Mouse (Mus musculus) forebrain, postnatal 0 days (tissue): Measurements from ENCODE around the gene Cfap161. TPM values are rescaled to one million over a fixed set of nuclear protein-coding genes. Genes with fewer than 3 reads are reported as not detected.

Experiments
- ATAC-seq: fragments of 200-750 bp; cut with Nextera tagmentation; 2 replicates; pipeline ENCODE4 v1.8.0; 2017; ENCODE audit warnings: mild to moderate bottlenecking, moderate library complexity
- DNase-seq: peaks from one replicate; pipeline ENCODE4 v3.0.0-alpha.2; 2015
- H3K27ac ChIP-seq: fragments of 300-500 bp; sonication (generic); 2 replicates; pipeline ENCODE4 v1.5.1; 2014; ENCODE audit warnings: low read depth, mild to moderate bottlenecking, antibody characterized with exemption, low read length, moderate library complexity, mixed read lengths
- H3K27me3 ChIP-seq: fragments of 300-500 bp; sonication (generic); 2 replicates; pipeline ENCODE4 v1.6.1; 2014; ENCODE audit warnings: mild to moderate bottlenecking, low read length, mixed read lengths; ENCODE audit not compliant: insufficient read depth
- H3K36me3 ChIP-seq: fragments of 300-500 bp; sonication (generic); 2 replicates; pipeline ENCODE4 v1.6.1; 2014; ENCODE audit warnings: mild to moderate bottlenecking, moderate library complexity; ENCODE audit not compliant: insufficient read depth
- H3K4me1 ChIP-seq: fragments of 300-500 bp; sonication (generic); 2 replicates; pipeline ENCODE4 v1.6.1; 2014; ENCODE audit warnings: antibody characterized with exemption; ENCODE audit not compliant: insufficient read depth
- H3K4me2 ChIP-seq: fragments of 300-500 bp; sonication (generic); 2 replicates; pipeline ENCODE4 v1.6.1; 2014; ENCODE audit warnings: low read depth, mild to moderate bottlenecking, moderate library complexity
- H3K4me3 ChIP-seq: fragments of 300-500 bp; sonication (generic); 2 replicates; pipeline ENCODE4 v1.5.1; 2014; ENCODE audit warnings: low read depth, low read length, mixed read lengths
- H3K9ac ChIP-seq: fragments of 300-500 bp; sonication (generic); 2 replicates; pipeline ENCODE4 v1.6.1; 2014; ENCODE audit warnings: mild to moderate bottlenecking
- H3K9me3 ChIP-seq: fragments of 300-500 bp; sonication (generic); 2 replicates; pipeline ENCODE4 v1.6.1; 2016; ENCODE audit warnings: low read length
- CTCF ChIP-seq: sonication (generic); IDR thresholded peaks from 2 replicates; pipeline ENCODE4 v1.5.1; 2016; ENCODE audit warnings: antibody characterized with exemption, control low read depth, low read depth
- WGBS: fragments of 180-500 bp; shearing (Covaris S2); extraction: QIAGEN DNeasy Blood & Tissue Kit; methylation state at CpG from one replicate; pipeline ENCODE4 v1.1.7; 2014; 5-methylcytosine and 5-hydroxymethylcytosine counted together
- polyA plus RNA-seq: library from polyadenylated mRNA; unstranded; fragments of >200 nt; fragmentation: Nextera tagmentation; extraction: Ambion mirVana; gene quantifications from 2 replicates; pipeline ENCODE4 v1.2.1, GENCODE M21; 2015
- total RNA-seq: library from RNA; depleted of rRNA; stranded (reverse); fragments of >200 nt; gene quantifications from 2 replicates; pipeline ENCODE4 v1.2.3, GENCODE M21; 2014

Cfap161 gene
- total and polyA plus RNA-seq, 2 experiments from 2014 or later = 2.7 to 3.9 TPM

DNA sequence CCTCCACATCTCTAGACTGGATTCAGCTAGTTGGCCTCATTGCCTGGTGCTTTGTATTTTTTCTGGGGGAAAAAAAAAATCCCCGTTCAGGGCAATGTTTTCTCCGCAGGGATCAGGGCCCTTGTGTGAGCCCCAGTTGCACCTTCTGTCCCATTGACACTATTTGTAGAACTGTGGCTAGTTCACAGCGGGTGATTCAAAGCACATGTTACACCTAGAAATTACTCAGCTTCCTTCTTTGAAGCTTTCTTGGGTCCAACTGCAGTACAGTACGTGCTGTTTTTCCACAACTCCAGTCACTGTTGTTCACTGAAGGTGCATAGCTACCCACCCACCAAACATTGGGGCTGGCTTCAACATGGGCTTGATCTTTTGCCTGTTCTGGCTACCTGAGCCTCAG is 9.1 kb upstream of the Cfap161 start:
- H3K4me2 ChIP-seq = no peak overlapping the region
- H3K4me1 ChIP-seq = no peaks in the 10 kb centered on the region
- no peaks in the 10 kb centered on the region for H3K36me3 ChIP-seq
- H3K9me3 ChIP-seq = no peaks in the 10 kb centered on the region
- no peak overlapping the region for H3K4me3 ChIP-seq
- H3K9ac ChIP-seq = no peak overlapping the region
- ATAC-seq (no peak), DNase-seq (no peak)
- no peaks in the 10 kb centered on the region for H3K27me3 ChIP-seq
- 82% methylated on average over 4 of the region's 4 CpGs for WGBS
- H3K27ac ChIP-seq = no peak overlapping the region
- TF ChIP-seq CTCF = no peak

GRCm38 (mm10) chr7:83802509-83802908 is 7.8 kb upstream of the Cfap161 start:
- ATAC-seq = peak; percentile 77

DNA sequence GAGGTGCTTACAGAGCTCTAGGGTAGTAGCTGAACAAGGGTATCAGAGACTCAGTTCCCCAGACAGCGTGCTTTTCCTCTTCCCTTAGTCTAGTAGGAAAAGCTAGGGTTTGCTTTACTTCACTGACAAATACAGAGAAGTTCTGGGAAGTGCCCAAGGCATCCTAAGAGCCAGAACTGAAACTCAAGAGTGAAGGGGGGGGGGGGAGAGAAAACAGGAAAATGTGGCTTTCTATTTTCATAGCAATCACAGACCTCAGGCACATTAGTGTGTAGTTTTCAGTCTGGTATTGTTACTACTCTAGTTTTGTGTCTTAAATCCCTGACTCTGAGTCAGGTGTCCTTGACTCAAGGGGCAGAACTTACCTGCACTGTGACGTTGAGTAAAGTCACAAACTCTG is 7.3 kb upstream of the Cfap161 start:
- H3K9ac ChIP-seq = no peak overlapping the region
- H3K4me3 ChIP-seq = no peak overlapping the region
- H3K27ac ChIP-seq = no peak overlapping the region
- ATAC-seq = no peak
- 84% methylated on average over 2 of the region's 2 CpGs for WGBS
- TF ChIP-seq CTCF = no peak
- H3K4me2 ChIP-seq = no peak overlapping the region
- H3K27me3 ChIP-seq = no peaks in the 10 kb centered on the region
- H3K9me3 ChIP-seq = no peaks in the 10 kb centered on the region
- DNase-seq = no peak
- no peaks in the 10 kb centered on the region for H3K4me1 ChIP-seq
- H3K36me3 ChIP-seq = no peaks in the 10 kb centered on the region

More at GRCm38 (mm10) chr7:83802509-83802908, 7.8 kb upstream of the Cfap161 start:
- Histone ChIP-seq H3K27ac (no peak overlapping the region), H3K9me3 (no peaks in the 10 kb centered on the region), H3K4me2 (no peak overlapping the region), H3K9ac (no peak overlapping the region), H3K27me3 (no peaks in the 10 kb centered on the region), H3K4me1 (no peaks in the 10 kb centered on the region), H3K4me3 (no peak overlapping the region), H3K36me3 (no peaks in the 10 kb centered on the region)
- peak; percentile 66 for DNase-seq
- WGBS = 62% methylated on average over 7 of the region's 7 CpGs
- TF ChIP-seq CTCF = peak; percentile 84

GRCm38 (mm10) chr7:83801483-83801875 is 6.8 kb upstream of the Cfap161 start:
- no peak overlapping the region for H3K27ac ChIP-seq
- H3K4me3 ChIP-seq = no peak overlapping the region
- no peaks in the 10 kb centered on the region for H3K4me1 ChIP-seq
- no peak overlapping the region for H3K9ac ChIP-seq
- H3K36me3 ChIP-seq = no peaks in the 10 kb centered on the region
- no peaks in the 10 kb centered on the region for H3K27me3 ChIP-seq
- H3K4me2 ChIP-seq = no peak overlapping the region
- ATAC-seq (no peak), DNase-seq (no peak)
- WGBS = 94% methylated on average over 6 of the region's 6 CpGs
- H3K9me3 ChIP-seq = no peaks in the 10 kb centered on the region
- TF ChIP-seq CTCF = no peak

DNA sequence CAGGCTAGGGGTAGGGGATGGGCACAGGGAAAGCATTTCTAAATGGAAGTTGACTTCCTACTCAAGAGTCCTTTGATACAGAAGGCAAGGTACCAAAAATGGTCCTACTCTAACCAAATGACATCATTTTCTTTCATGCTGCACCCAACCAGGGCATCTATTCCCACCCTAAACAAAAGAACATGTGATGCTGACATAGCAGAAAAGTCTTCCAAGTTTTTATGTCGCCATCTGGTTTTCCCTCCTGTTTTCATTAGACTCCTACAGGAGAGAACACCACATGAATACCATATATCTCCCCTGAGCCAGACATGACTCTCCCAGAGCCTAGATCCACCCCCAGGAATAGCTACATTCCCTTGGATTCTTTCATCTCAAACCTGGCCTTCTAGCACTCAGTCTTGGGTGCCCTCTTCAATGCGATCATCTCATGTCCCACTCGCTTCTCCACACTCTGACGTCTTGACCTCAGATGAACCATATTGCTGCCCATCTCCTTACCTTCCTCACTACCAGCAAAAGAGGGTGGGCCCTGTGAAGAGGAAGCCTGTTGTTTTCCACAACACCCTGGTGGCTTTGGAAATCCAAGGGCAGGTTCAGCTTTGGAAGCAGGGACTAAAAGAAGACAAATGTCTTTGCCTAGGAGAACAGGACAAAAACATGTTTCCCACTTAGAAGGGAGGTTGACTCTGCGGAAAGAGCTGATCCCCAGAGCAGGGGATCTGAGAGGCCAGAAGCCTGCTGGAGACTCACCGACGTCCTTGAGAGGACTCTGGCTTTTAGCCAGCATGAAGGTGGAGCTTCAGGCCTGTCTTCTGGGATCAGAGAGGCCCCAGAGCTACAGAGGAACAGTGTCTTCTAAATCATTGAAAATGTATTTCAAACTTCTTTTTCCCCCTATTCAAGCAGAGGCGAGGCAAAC is 6.1 kb upstream of the Cfap161 start:
- Histone ChIP-seq H3K27me3 (no peaks in the 10 kb centered on the region), H3K9me3 (no peaks in the 10 kb centered on the region), H3K9ac (no peak overlapping the region), H3K4me2 (no peak overlapping the region), H3K4me1 (no peaks in the 10 kb centered on the region), H3K27ac (no peak overlapping the region), H3K36me3 (no peaks in the 10 kb centered on the region), H3K4me3 (no peak overlapping the region)
- 75% methylated on average over 8 of the region's 8 CpGs for WGBS
- TF ChIP-seq CTCF = no peak
- DNase-seq (no peak), ATAC-seq (no peak)

DNA sequence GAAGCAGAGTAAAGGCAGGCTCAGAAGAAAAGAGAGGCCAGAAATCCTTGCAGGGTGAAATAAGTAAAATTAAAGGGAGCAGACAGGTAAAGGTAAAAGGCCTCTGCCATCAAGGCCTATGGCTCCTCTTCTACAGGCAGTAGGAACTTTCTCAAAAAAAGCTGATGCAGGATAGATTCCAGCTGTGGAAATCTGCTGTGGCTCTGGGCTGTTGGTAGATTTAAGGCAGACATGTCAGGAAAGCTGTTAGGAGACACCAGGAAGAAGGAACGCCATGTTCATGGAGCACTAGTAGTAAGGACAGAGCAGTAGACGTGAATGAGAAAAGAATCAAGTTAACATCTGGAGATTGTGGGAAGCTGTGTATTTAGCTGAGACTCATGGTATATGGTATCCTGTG is 5.4 kb upstream of the Cfap161 start:
- Histone ChIP-seq H3K4me3 (no peak overlapping the region), H3K27ac (no peak overlapping the region), H3K9me3 (no peaks in the 10 kb centered on the region), H3K36me3 (no peaks in the 10 kb centered on the region), H3K4me1 (no peaks in the 10 kb centered on the region), H3K4me2 (no peak overlapping the region), H3K9ac (no peak overlapping the region), H3K27me3 (no peaks in the 10 kb centered on the region)
- DNase-seq (no peak), ATAC-seq (no peak)
- 96% methylated on average over 2 of the region's 2 CpGs for WGBS
- TF ChIP-seq CTCF = no peak

GRCm38 (mm10) chr7:83798004-83798403 is 3.3 kb upstream of the Cfap161 start:
- Histone ChIP-seq H3K4me1 (no peaks in the 10 kb centered on the region), H3K27me3 (no peaks in the 10 kb centered on the region), H3K36me3 (no peaks in the 10 kb centered on the region), H3K4me2 (no peak overlapping the region), H3K9me3 (no peaks in the 10 kb centered on the region), H3K9ac (no peak overlapping the region), H3K4me3 (no peak overlapping the region), H3K27ac (no peak overlapping the region)
- ATAC-seq (no peak), DNase-seq (no peak)
- no peak for TF ChIP-seq CTCF
